Comparison of ENCODE assay signal across 22 mouse cellular contexts in the genomic region with DNA sequence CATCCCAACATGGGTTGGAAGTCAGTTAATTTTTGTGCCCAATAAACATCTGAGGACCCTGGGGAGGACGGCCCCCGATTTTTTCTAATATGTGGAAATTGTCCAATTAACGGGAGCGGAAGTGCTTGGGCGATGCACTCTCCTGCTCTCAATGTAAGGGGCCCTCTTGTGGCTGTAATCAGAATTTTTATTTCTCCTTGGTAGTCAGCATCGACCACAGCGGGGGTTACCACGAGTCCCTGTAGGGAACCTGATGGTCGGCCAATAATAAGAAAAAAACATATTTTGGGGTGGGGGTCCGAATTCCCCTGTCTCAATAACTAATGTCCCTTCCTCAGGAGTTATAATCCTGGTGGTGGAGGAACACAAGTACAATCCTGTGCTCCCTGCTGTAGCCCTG. TPM values are rescaled to one million over a fixed set of nuclear protein-coding genes. Genes with fewer than 3 reads are reported as not detected.
DNase-seq lines count a peak whose midpoint lies in the region; TF ChIP-seq lines count a peak whose summit lies in the region.
"Not testable (repeated sequence)": the region's sequence is repeated elsewhere in the genome, so short reads cannot be mapped to it uniquely, and the experiment has no call there.
"Had no signal": no experiment of that assay in that cellular context is flagged by ENCODE, and none has a peak within 500 bp of the region (broad histone marks: within the 10 kb centered on the region; RNA-seq: fewer than 3 reads in every experiment).

No protein-coding gene starts in this region.

- H3K4me3 ChIP-seq in E14TG2a.4 (replicated peaks; ENCODE audit: low read length), result peak overlapping the region; percentile 65
- not testable (repeated sequence) for H3K4me3 ChIP-seq in MEL (ENCODE audit: control insufficient read depth in 1 of 2, insufficient read depth in 1 of 2, low read depth in 2 of 2, low read length in 2 of 2); liver, adult 2 months (ENCODE audit: insufficient read depth, low read depth, low read length)

- H3K9ac ChIP-seq in MEL (ENCODE audit: control insufficient read depth, low read depth, low read length, poor library complexity, severe bottlenecking); liver, adult 2 months (ENCODE audit: low read depth, low read length): not testable (repeated sequence)

- not testable (repeated sequence) for H3K27ac ChIP-seq in MEL (ENCODE audit: control insufficient read depth, low read depth, low read length); liver, adult 2 months (replicated peaks; ENCODE audit: insufficient read depth, low read depth, low read length)

- not testable (repeated sequence) for TF ChIP-seq EP300 in MEL (IDR thresholded peaks at IDR 0.05; ENCODE audit: low read depth in 1 of 2, low read length in 2 of 2)

- not testable (repeated sequence) for TF ChIP-seq RAD21 in MEL (IDR thresholded peaks at IDR 0.05; ENCODE audit: low read depth, low read length)

- peak; percentile 13 for DNase-seq in MEL (ENCODE audit: low read depth, low spot score)
- DNase-seq in adipocyte (ENCODE audit: low spot score), result peak; percentile 31
- DNase-seq in adrenal gland, postnatal 14 days, result peak; percentile 38
- DNase-seq in kidney, adult 9 months, result peak; percentile 31
- DNase-seq in liver, adult 2 months (ENCODE audit: extremely low read depth, low read depth, low spot score), result peak; percentile 20

- TF ChIP-seq CTCF in E14TG2a.4 (conservative IDR thresholded peaks at IDR 0.05; ENCODE audit: low read length), result 0 out of 2 replicates have a peak, but pooled peaks have one; percentile 19
- TF ChIP-seq CTCF in MEL (IDR thresholded peaks at IDR 0.05 in 2 of 3, conservative IDR thresholded peaks at IDR 0.05 in 1 of 3; ENCODE audit: control insufficient read depth in 1 of 3, insufficient read depth in 1 of 3, low read depth in 2 of 3, low read length in 3 of 3, poor library complexity in 1 of 3, severe bottlenecking in 1 of 3), result peak in 1 of 3 experiments; percentile 6; a peak in 1 of 6 replicates
- not testable (repeated sequence) for TF ChIP-seq CTCF in liver, adult 2 months (IDR thresholded peaks at IDR 0.05; ENCODE audit: low read depth, low read length)

- 84% methylated on average over 10 of the region's 10 CpGs for WGBS in liver, adult 2 months

- not testable (repeated sequence) for H3K9me3 ChIP-seq in E14TG2a.4 (ENCODE audit: low read length); MEL (replicated peaks; ENCODE audit: insufficient read depth, low read length)

- H3K27me3 ChIP-seq in E14TG2a.4 (ENCODE audit: insufficient read depth, low read length); MEL (ENCODE audit: control insufficient read depth in 1 of 2, insufficient read depth in 2 of 2, low read length in 2 of 2); liver, adult 2 months (ENCODE audit: control insufficient read depth, insufficient read depth, low read length): not testable (repeated sequence)

- H3K4me1 ChIP-seq in E14TG2a.4 (replicated peaks; ENCODE audit: low read depth, low read length); MEL (ENCODE audit: control insufficient read depth in 1 of 2, insufficient read depth in 2 of 2, low read length in 2 of 2); liver, adult 2 months (ENCODE audit: control insufficient read depth, insufficient read depth, low read length): not testable (repeated sequence)

- not testable (repeated sequence) for H3K36me3 ChIP-seq in E14TG2a.4 (ENCODE audit: insufficient read depth, low read length); MEL (ENCODE audit: control insufficient read depth in 1 of 2, insufficient read depth in 2 of 2, low read length in 2 of 2); liver, adult 2 months (ENCODE audit: control insufficient read depth, insufficient read depth, low read length)

- H3K79me2 ChIP-seq in MEL (ENCODE audit: control insufficient read depth, insufficient read depth, low read length, poor library complexity); liver, adult 2 months (ENCODE audit: control insufficient read depth, insufficient read depth, low read length): not testable (repeated sequence)

- TF ChIP-seq POLR2A in MEL (IDR thresholded peaks at IDR 0.05; ENCODE audit: control insufficient read depth in 1 of 2, insufficient read depth in 1 of 2, low read depth in 1 of 2, low read length in 2 of 2, poor library complexity in 1 of 2); liver, adult 2 months (IDR thresholded peaks at IDR 0.05; ENCODE audit: extremely low read depth, insufficient read depth, low read length): not testable (repeated sequence)

RNA-seq across cellular contexts. Expression of gene Vmn2r89, which starts 28.6 kb away (rescaled TPM):
- total RNA-seq in MEL (2012; rRNA removed), result not detected in 2 replicates
- not detected for polyA plus RNA-seq in MEL (2012; ENCODE audit: insufficient read depth in 1 of 2, insufficient read length in 2 of 2, low read depth in 1 of 2, low replicate concordance in 2 of 2, missing spikeins in 1 of 2)
- not detected in 2 replicates for total RNA-seq in adrenal gland, postnatal 14 days (2021)
- total RNA-seq in liver, adult 2 months (2014; rRNA removed), result not detected in 2 replicates
- polyA plus RNA-seq in liver, adult 2 months (2012; rRNA removed), result not detected in 2 replicates
- total RNA-seq: adrenal gland, postnatal 25 days; gastrocnemius, postnatal 10 days; gastrocnemius, postnatal 4 days; heart, adult 8-10 months; heart, postnatal 25 days had no signal
- polyA plus RNA-seq: activated CD4-positive, CD25-positive, alpha-beta regulatory T cell, adult 4 months; C2C12; embryonic facial prominence, embryonic 13.5 days; forebrain, embryonic 12.5 days; forebrain, embryonic 16.5 days; frontal cortex, adult 2 months; heart, embryonic 12.5 days; heart, embryonic 16.5 days; hindbrain, embryonic 10.5 days; hindbrain, embryonic 14.5 days; intestine, embryonic 15.5 days had no signal
